Mouse (Mus musculus) c-Kit-negative CD71-positive TER-119-positive erythroid progenitor cells, embryonic 14.5 days (primary cell): ENCODE data around the gene Rap1gap2.

Experiments used
- DNase-seq: peaks from one replicate; pipeline ENCODE4 v3.0.0-alpha.2; 2013; ENCODE audit warnings: low read depth, low spot score

Rap1gap2 gene

GRCm38 (mm10) chr11:74537352-74537751, 73.4 kb downstream of the Rap1gap2 start:
- DNase-seq: no peak

GRCm38 (mm10) chr11:74536140-74536842, 74.4 kb downstream of the Rap1gap2 start:
- DNase-seq: no peak

GRCm38 (mm10) chr11:74534380-74534779, 76.3 kb downstream of the Rap1gap2 start:
- DNase-seq: no peak

- no peak for DNase-seq
Observed at GRCm38 (mm10) chr11:74533050-74533449, 77.7 kb downstream of the Rap1gap2 start.

- DNase-seq: no peak
Observed at GRCm38 (mm10) chr11:74532401-74532800, 78.3 kb downstream of the Rap1gap2 start.

GRCm38 (mm10) chr11:74531725-74532124, 79.0 kb downstream of the Rap1gap2 start:
- DNase-seq: no peak

- DNase-seq: no peak
Observed at GRCm38 (mm10) chr11:74529803-74530202, 80.9 kb downstream of the Rap1gap2 start.

GRCm38 (mm10) chr11:74527555-74527954, 83.2 kb downstream of the Rap1gap2 start:
- no peak for DNase-seq

- no peak for DNase-seq
Observed at GRCm38 (mm10) chr11:74526180-74527158, 84.2 kb downstream of the Rap1gap2 start.

- DNase-seq: no peak
Observed at GRCm38 (mm10) chr11:74525605-74526004, 85.1 kb downstream of the Rap1gap2 start.

- no peak for DNase-seq
Observed at GRCm38 (mm10) chr11:74525205-74525604, 85.5 kb downstream of the Rap1gap2 start.

GRCm38 (mm10) chr11:74524050-74524965, 86.4 kb downstream of the Rap1gap2 start:
- DNase-seq: no peak

- DNase-seq: no peak
Observed at GRCm38 (mm10) chr11:74523210-74523951, 87.3 kb downstream of the Rap1gap2 start.

GRCm38 (mm10) chr11:74522487-74523209, 88.1 kb downstream of the Rap1gap2 start:
- no peak for DNase-seq

- DNase-seq: no peak
Observed at GRCm38 (mm10) chr11:74521981-74522486, 88.7 kb downstream of the Rap1gap2 start.

- no peak for DNase-seq
Observed at GRCm38 (mm10) chr11:74520201-74520600, 90.5 kb downstream of the Rap1gap2 start.

- no peak for DNase-seq
Observed at GRCm38 (mm10) chr11:74516112-74516511, 94.6 kb downstream of the Rap1gap2 start.

- DNase-seq: no peak
Observed at GRCm38 (mm10) chr11:74515046-74515445, 95.7 kb downstream of the Rap1gap2 start.

- no peak for DNase-seq
Observed at GRCm38 (mm10) chr11:74512595-74512994, 98.1 kb downstream of the Rap1gap2 start.

- no peak for DNase-seq
Observed at GRCm38 (mm10) chr11:74506275-74506674, 104.4 kb downstream of the Rap1gap2 start.
